Mouse (Mus musculus) spleen, adult 2 months (tissue): ENCODE results near the gene Syncrip. TPM values are rescaled to one million over a fixed set of nuclear protein-coding genes. Genes with fewer than 3 reads are reported as not detected.
"Not testable (repeated sequence)": the region's sequence is repeated elsewhere in the genome, so short reads cannot be mapped to it uniquely, and the experiment has no call there.

Source experiments
- DNase-seq, 2 experiments: peaks; one replicate each; pipeline versions ENCODE4 v3.0.0 to v3.0.0-alpha.2; 2012 to 2021; ENCODE audit warnings: low spot score in 2 of 2, low read depth in 1 of 2
- H3K27ac ChIP-seq: fragments of 200-500 bp; 2 replicates; pipeline ENCODE4 v1.5.1; 2012; ENCODE audit warnings: low read length, inconsistent platforms; ENCODE audit not compliant: insufficient read depth
- H3K27me3 ChIP-seq: fragments of 200-500 bp; 2 replicates; pipeline ENCODE4 v1.6.1; 2012; ENCODE audit warnings: mild to moderate bottlenecking, moderate library complexity, low read length, inconsistent platforms; ENCODE audit not compliant: control insufficient read depth, insufficient read depth
- H3K36me3 ChIP-seq: fragments of 200-500 bp; 2 replicates; pipeline ENCODE4 v1.6.1; 2012; ENCODE audit warnings: mild to moderate bottlenecking, low read length, inconsistent platforms; ENCODE audit not compliant: control insufficient read depth, insufficient read depth
- H3K4me1 ChIP-seq: fragments of 200-500 bp; 2 replicates; pipeline ENCODE4 v1.6.1; 2011; ENCODE audit warnings: inconsistent platforms; ENCODE audit not compliant: control insufficient read depth, insufficient read depth, insufficient read length
- H3K4me3 ChIP-seq: fragments of 200-500 bp; 2 replicates; pipeline ENCODE4 v1.5.1; 2011; ENCODE audit warnings: mild to moderate bottlenecking, inconsistent platforms; ENCODE audit not compliant: insufficient read depth, insufficient read length; ENCODE audit errors: extremely low read depth
- CTCF ChIP-seq: fragments of 200-500 bp; IDR thresholded peaks from 2 replicates; pipeline ENCODE4 v1.5.1; 2011; ENCODE audit warnings: mild to moderate bottlenecking, inconsistent platforms; ENCODE audit not compliant: insufficient read depth, insufficient read length, insufficient replicate concordance; ENCODE audit errors: extremely low read depth
- POLR2A ChIP-seq: fragments of 200-500 bp; IDR thresholded peaks from 2 replicates; pipeline ENCODE4 v1.6.1; 2011; ENCODE audit warnings: low read depth, low read length, inconsistent platforms
- WGBS: fragments of 180-500 bp; shearing (Covaris S2); methylation state at CpG from one replicate; pipeline ENCODE4 v1.1.7; 2018; 5-methylcytosine and 5-hydroxymethylcytosine counted together
- polyA plus RNA-seq: library from polyadenylated mRNA; depleted of rRNA; stranded (reverse); fragments of >200 nt; gene quantifications from 2 replicates; pipeline ENCODE4 v1.2.3, GENCODE M21; 2012

Syncrip gene
- polyA plus RNA-seq, 1 experiment: 5.3 TPM

GRCm38 (mm10) chr9:88482829-88483396 lies 539 bp upstream of the Syncrip start:
- no peak for TF ChIP-seq POLR2A
- no peak for TF ChIP-seq CTCF
- Histone ChIP-seq H3K27me3 (no peaks in the 10 kb centered on the region), H3K4me3 (peak overlapping the region; percentile 77), H3K4me1 (no peaks in the 10 kb centered on the region; the same call in none of the 2 replicates), H3K27ac (peak overlapping the region; percentile 67), H3K36me3 (no peaks in the 10 kb centered on the region)
- peak; percentile 26 to 78 for DNase-seq
- under 1% methylated on average over 52 of the region's 52 CpGs for WGBS

- TF ChIP-seq POLR2A (no peak), CTCF (no peak)
- Histone ChIP-seq H3K4me3 (peak overlapping the region; percentile 86), H3K27me3 (no peaks in the 10 kb centered on the region), H3K27ac (peak overlapping the region; percentile 94), H3K36me3 (no peaks in the 10 kb centered on the region), H3K4me1 (no peaks in the 10 kb centered on the region; the same call in none of the 2 replicates)
- peak; percentile 25 to 41 for DNase-seq
- WGBS: under 1% methylated on average over 25 of the region's 43 CpGs
Observed at GRCm38 (mm10) chr9:88481791-88482160, 598 bp downstream of the Syncrip start.

- Histone ChIP-seq H3K36me3 (no peaks in the 10 kb centered on the region), H3K27me3 (no peaks in the 10 kb centered on the region), H3K27ac (peak overlapping the region; percentile 94), H3K4me3 (peak overlapping the region; percentile 86), H3K4me1 (no peaks in the 10 kb centered on the region; the same call in none of the 2 replicates)
- DNase-seq: peak in 1 of 2 experiments; percentile 38
- no peak for TF ChIP-seq POLR2A
- no peak for TF ChIP-seq CTCF
- WGBS: under 1% methylated on average over 68 of the region's 78 CpGs
Observed at GRCm38 (mm10) chr9:88481061-88481790, 1.1 kb downstream of the Syncrip start.

- 0% methylated on average over 1 of the region's 1 CpGs for WGBS
- Histone ChIP-seq H3K27ac (no peak overlapping the region), H3K4me3 (no peak overlapping the region), H3K4me1 (no peaks in the 10 kb centered on the region; the same call in none of the 2 replicates), H3K36me3 (peaks cover 4% of the 10 kb centered on the region), H3K27me3 (no peaks in the 10 kb centered on the region)
- TF ChIP-seq POLR2A: no peak
- DNase-seq: no peak
Observed at GRCm38 (mm10) chr9:88480120-88480519, 2.3 kb downstream of the Syncrip start.

GRCm38 (mm10) chr9:88476138-88476537 lies 6.2 kb downstream of the Syncrip start:
- WGBS: 58% methylated on average over 1 of the region's 1 CpGs
- Histone ChIP-seq H3K4me3 (no peak overlapping the region), H3K4me1 (no peaks in the 10 kb centered on the region; the same call in 1 of the 2 replicates), H3K27ac (no peak overlapping the region), H3K36me3 (peaks cover 18% of the 10 kb centered on the region), H3K27me3 (no peaks in the 10 kb centered on the region)
- no peak for TF ChIP-seq POLR2A
- no peak for TF ChIP-seq CTCF
- no peak for DNase-seq

GRCm38 (mm10) chr9:88461017-88461416 lies 21.4 kb downstream of the Syncrip start:
- H3K36me3 ChIP-seq: peaks cover 21% of the 10 kb centered on the region
- H3K4me3 ChIP-seq, H3K4me1 ChIP-seq, H3K27me3 ChIP-seq, DNase-seq, H3K27ac ChIP-seq: not testable (repeated sequence)
- 76% methylated on average over 3 of the region's 4 CpGs for WGBS

- DNase-seq: no peak
- 37% methylated on average over 5 of the region's 5 CpGs for WGBS
- Histone ChIP-seq H3K27me3 (no peaks in the 10 kb centered on the region), H3K4me3 (no peak overlapping the region), H3K27ac (no peak overlapping the region), H3K36me3 (no peaks in the 10 kb centered on the region), H3K4me1 (no peaks in the 10 kb centered on the region; the same call in 1 of the 2 replicates)
- TF ChIP-seq CTCF (no peak), POLR2A (no peak)
Observed at GRCm38 (mm10) chr9:88439991-88440390, 42.4 kb downstream of the Syncrip start.
